Mouse (Mus musculus) hindbrain, embryonic 16.5 days (tissue): ENCODE measurements around the gene Dpyd. TPM values are rescaled to one million over a fixed set of nuclear protein-coding genes. Genes with fewer than 3 reads are reported as not detected.
A peak's percentile ranks its signal among the peaks of the same experiment; 100 is the strongest.

Experiments
- ATAC-seq: fragments of 200-750 bp; cut with Nextera tagmentation; 2 replicates; pipeline ENCODE4 v1.8.0; 2017; ENCODE audit warnings: moderate TSS enrichment, moderate library complexity
- H3K27ac ChIP-seq: fragments of 300-500 bp; sonication (generic); 2 replicates; pipeline ENCODE4 v1.5.1; 2014; ENCODE audit warnings: low read depth, mild to moderate bottlenecking, control low read depth, low read length, moderate library complexity
- H3K27me3 ChIP-seq: fragments of 300-500 bp; sonication (generic); replicated peaks from 2 replicates; pipeline ENCODE4 v1.6.1; 2014; ENCODE audit warnings: low read length; ENCODE audit not compliant: control insufficient read depth, insufficient read depth
- H3K36me3 ChIP-seq: fragments of 300-500 bp; sonication (generic); 2 replicates; pipeline ENCODE4 v1.6.1; 2014; ENCODE audit warnings: mild to moderate bottlenecking, low read length, moderate library complexity, mixed read lengths; ENCODE audit not compliant: control insufficient read depth, insufficient read depth
- H3K4me1 ChIP-seq: fragments of 300-500 bp; sonication (generic); 2 replicates; pipeline ENCODE4 v1.6.1; 2014; ENCODE audit warnings: low read depth, low read length; ENCODE audit not compliant: control insufficient read depth, insufficient read depth
- H3K4me2 ChIP-seq: fragments of 300-500 bp; sonication (generic); 2 replicates; pipeline ENCODE4 v1.6.1; 2014; ENCODE audit warnings: mild to moderate bottlenecking, low read length, control low read depth, moderate library complexity
- H3K4me3 ChIP-seq: fragments of 300-500 bp; sonication (generic); 2 replicates; pipeline ENCODE4 v1.5.1; 2014; ENCODE audit warnings: mild to moderate bottlenecking, low read length, control low read depth, moderate library complexity
- H3K9ac ChIP-seq: fragments of 300-500 bp; sonication (generic); 2 replicates; pipeline ENCODE4 v1.6.1; 2014; ENCODE audit warnings: low read depth, mild to moderate bottlenecking, control low read depth, low read length, moderate library complexity
- H3K9me3 ChIP-seq: fragments of 300-500 bp; sonication (generic); 2 replicates; pipeline ENCODE4 v1.6.1; 2014; ENCODE audit warnings: mild to moderate bottlenecking, low read length, moderate library complexity; ENCODE audit not compliant: control insufficient read depth
- WGBS: fragments of 180-500 bp; shearing (Covaris S2); extraction: QIAGEN DNeasy Blood & Tissue Kit; methylation state at CpG from one replicate; pipeline ENCODE4 v1.1.7; 2014; 5-methylcytosine and 5-hydroxymethylcytosine counted together
- polyA plus RNA-seq: library from polyadenylated mRNA; unstranded; fragments of >200 nt; fragmentation: Nextera tagmentation; extraction: Ambion mirVana; gene quantifications from 2 replicates; pipeline ENCODE4 v1.2.1, GENCODE M21; 2015

Gene Dpyd
- polyA plus RNA-seq, 1 experiment from 2014 or later = 3.7 TPM

DNA sequence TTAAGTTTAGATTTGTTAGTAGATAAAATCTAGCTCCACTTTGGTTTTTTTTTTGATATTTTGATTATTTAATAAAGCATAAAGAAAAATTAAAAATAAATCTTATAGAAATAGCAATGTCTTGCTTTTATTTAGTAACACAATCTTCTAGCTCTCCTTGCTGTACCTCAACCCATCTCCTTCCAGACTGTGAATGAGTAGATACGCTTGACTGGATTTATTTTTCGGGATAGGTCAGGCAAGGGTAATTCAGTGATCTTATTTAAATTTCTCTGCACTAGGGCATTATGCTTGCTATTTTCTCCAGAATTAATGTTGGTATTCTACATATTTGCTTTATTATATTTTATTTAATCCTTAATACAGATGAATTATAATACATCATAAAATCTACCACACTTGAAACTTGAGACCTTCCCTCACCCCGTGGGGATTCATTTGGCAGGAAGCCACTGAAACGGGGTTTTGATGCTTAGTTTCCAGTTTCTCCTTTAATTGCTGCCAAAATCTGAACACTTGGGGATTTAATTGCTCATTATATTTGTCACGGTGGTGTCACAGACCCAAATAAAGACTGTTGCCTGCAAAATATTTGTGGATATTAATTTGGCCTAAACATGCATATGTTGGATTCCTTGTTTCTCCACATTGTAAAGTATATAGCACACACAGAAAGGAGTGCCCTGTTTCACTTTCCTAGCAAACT, 102.2 kb downstream of the Dpyd start:
- Histone ChIP-seq H3K4me2 (0 out of 2 replicates have a peak overlapping the region, but pooled peaks have one; percentile 5), H3K27me3 (no peaks in the 10 kb centered on the region), H3K9me3 (no peaks in the 10 kb centered on the region), H3K36me3 (no peaks in the 10 kb centered on the region), H3K4me3 (no peak overlapping the region), H3K27ac (no peak overlapping the region), H3K4me1 (peaks cover 3% of the 10 kb centered on the region; the same call in 1 of the 2 replicates), H3K9ac (no peak overlapping the region)
- 33% methylated on average over 5 of the region's 5 CpGs for WGBS
- peak; percentile 34; the same call in 1 of the 2 replicates for ATAC-seq

DNA sequence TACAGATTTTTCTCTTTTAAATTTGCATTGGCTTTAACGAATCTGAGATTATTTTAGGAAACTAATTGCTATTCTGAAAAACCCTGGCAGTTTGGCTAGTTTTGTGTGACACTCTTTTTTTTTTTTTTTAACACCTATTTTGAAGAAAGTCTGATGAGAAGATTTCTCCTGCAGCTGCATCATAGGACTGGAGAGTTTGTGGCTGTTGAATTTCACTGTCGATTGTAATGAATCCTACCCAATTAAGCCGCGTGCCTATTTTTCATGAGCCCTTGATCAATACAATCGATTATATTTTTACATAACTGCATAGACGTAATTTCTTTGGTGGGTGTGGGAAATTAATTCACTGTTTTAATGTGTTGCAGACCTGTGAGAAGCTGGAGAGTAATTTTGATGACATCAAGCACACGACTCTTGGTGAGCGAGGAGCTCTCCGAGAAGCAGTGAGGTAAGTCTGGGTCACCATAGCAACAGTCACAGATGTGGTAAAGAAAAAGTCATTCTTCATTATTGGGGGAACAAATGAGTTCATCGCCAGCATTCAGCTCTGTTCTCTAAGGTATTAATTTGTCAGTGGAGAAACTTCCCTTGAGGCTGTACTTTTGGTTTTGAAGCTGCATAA, 112.3 kb downstream of the Dpyd start:
- Histone ChIP-seq H3K9ac (no peak overlapping the region), H3K4me3 (peak overlapping the region; percentile 22), H3K9me3 (no peaks in the 10 kb centered on the region), H3K4me1 (peaks cover 2% of the 10 kb centered on the region; the same call in 1 of the 2 replicates), H3K27me3 (no peaks in the 10 kb centered on the region), H3K36me3 (no peaks in the 10 kb centered on the region), H3K4me2 (peak overlapping the region; percentile 47), H3K27ac (no peak overlapping the region)
- WGBS = 29% methylated on average over 10 of the region's 10 CpGs
- ATAC-seq = peak; percentile 85

DNA sequence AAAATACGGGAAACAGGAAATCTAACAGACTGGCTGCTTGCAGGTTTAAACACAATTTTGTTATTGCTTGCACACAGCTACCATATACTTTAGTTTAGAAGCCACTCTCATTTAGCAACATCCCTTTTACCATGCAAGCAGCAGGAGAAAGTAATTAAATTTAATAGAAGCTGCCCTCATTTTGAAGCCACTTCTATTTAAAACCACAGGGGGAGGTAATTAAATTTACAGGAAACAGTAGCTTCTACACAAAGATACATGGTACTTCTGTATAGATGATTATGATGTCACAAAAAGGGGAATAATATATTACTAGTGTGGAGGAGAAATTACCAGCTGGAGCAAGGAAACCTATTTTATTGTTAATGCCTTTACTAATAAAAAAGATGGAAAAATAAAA, 113.5 kb downstream of the Dpyd start:
- WGBS = 37% methylated on average over 1 of the region's 1 CpGs
- no peak for ATAC-seq
- no peak overlapping the region for H3K4me3 ChIP-seq
- peaks cover 2% of the 10 kb centered on the region; the same call in 1 of the 2 replicates for H3K4me1 ChIP-seq
- no peak overlapping the region for H3K27ac ChIP-seq
- H3K9me3 ChIP-seq = no peaks in the 10 kb centered on the region
- H3K9ac ChIP-seq = no peak overlapping the region
- H3K27me3 ChIP-seq = no peaks in the 10 kb centered on the region
- H3K4me2 ChIP-seq = no peak overlapping the region
- no peaks in the 10 kb centered on the region for H3K36me3 ChIP-seq

GRCm38 (mm10) chr3:118676052-118676777, 114.3 kb downstream of the Dpyd start:
- Histone ChIP-seq H3K36me3 (no peaks in the 10 kb centered on the region), H3K9ac (no peak overlapping the region), H3K4me2 (no peak overlapping the region), H3K9me3 (no peaks in the 10 kb centered on the region), H3K4me3 (no peak overlapping the region), H3K4me1 (peaks cover 2% of the 10 kb centered on the region; the same call in 1 of the 2 replicates), H3K27me3 (no peaks in the 10 kb centered on the region), H3K27ac (no peak overlapping the region)
- WGBS = 39% methylated on average over 7 of the region's 7 CpGs
- no peak; the same call in 1 of the 2 replicates for ATAC-seq

DNA sequence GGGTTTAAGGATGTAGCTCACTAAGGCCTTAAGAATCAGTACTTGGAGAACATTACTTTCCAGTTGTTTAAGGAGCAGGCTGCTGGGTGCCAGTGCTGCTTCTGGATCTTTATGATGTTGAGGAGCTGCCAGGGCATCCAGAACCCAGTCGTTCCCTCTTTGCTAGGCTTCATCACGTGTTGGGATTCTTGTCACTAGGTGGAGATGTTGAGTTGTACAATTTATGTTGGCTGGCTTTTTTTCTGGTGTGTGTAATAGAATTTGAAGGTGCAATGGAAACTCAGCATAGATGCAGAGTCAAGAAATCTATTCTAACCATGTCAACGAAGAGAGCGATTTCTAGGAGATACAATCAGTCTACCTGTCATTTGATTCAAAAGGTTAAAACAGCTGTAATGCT, 118.9 kb downstream of the Dpyd start:
- no peak overlapping the region for H3K27ac ChIP-seq
- no peaks in the 10 kb centered on the region for H3K9me3 ChIP-seq
- no peak overlapping the region for H3K4me2 ChIP-seq
- H3K9ac ChIP-seq = no peak overlapping the region
- no peaks in the 10 kb centered on the region for H3K4me1 ChIP-seq
- no peaks in the 10 kb centered on the region for H3K36me3 ChIP-seq
- no peak overlapping the region for H3K4me3 ChIP-seq
- WGBS = 47% methylated on average over 4 of the region's 4 CpGs
- H3K27me3 ChIP-seq = no peaks in the 10 kb centered on the region
- no peak for ATAC-seq

DNA sequence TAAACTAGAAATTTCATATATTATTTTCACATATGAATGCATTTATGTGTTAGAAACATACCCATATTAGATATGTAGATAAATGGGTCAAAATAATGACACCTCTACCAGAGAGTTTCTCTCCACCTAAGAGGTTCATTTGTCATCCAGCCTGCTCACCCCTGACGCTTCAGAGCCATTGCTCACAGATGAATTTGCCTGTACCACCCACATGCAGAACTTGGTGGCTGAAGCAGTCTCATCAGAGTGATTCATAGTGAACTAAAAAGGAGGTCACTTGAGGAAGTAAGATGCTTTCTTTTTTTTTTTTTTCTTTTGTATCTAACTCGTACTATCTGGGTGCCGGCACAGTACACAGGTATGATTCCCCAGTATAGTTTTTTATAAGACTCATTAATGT, 188.3 kb downstream of the Dpyd start:
- Histone ChIP-seq H3K36me3 (no peaks in the 10 kb centered on the region), H3K9ac (no peak overlapping the region), H3K4me2 (no peak overlapping the region), H3K4me3 (no peak overlapping the region), H3K27me3 (no peaks in the 10 kb centered on the region), H3K9me3 (no peaks in the 10 kb centered on the region), H3K27ac (no peak overlapping the region), H3K4me1 (no peaks in the 10 kb centered on the region)
- 68% methylated on average over 3 of the region's 3 CpGs for WGBS
- no peak for ATAC-seq

GRCm38 (mm10) chr3:118753623-118754022, 191.7 kb downstream of the Dpyd start:
- H3K36me3 ChIP-seq = no peaks in the 10 kb centered on the region
- WGBS = 83% methylated on average over 2 of the region's 2 CpGs
- H3K27me3 ChIP-seq = no peaks in the 10 kb centered on the region
- H3K9me3 ChIP-seq = no peaks in the 10 kb centered on the region
- H3K4me1 ChIP-seq = no peaks in the 10 kb centered on the region
- no peak overlapping the region for H3K9ac ChIP-seq
- H3K4me2 ChIP-seq = no peak overlapping the region
- no peak overlapping the region for H3K4me3 ChIP-seq
- ATAC-seq = no peak
- no peak overlapping the region for H3K27ac ChIP-seq

- no peaks in the 10 kb centered on the region for H3K27me3 ChIP-seq
- no peaks in the 10 kb centered on the region for H3K9me3 ChIP-seq
- H3K4me3 ChIP-seq = no peak overlapping the region
- H3K4me2 ChIP-seq = no peak overlapping the region
- 53% methylated on average over 1 of the region's 1 CpGs for WGBS
- no peak overlapping the region for H3K27ac ChIP-seq
- H3K36me3 ChIP-seq = no peaks in the 10 kb centered on the region
- no peak overlapping the region for H3K9ac ChIP-seq
- peak; percentile 65; the same call in 1 of the 2 replicates for ATAC-seq
- no peaks in the 10 kb centered on the region for H3K4me1 ChIP-seq
Measured at GRCm38 (mm10) chr3:118756099-118756498, 194.2 kb downstream of the Dpyd start.

DNA sequence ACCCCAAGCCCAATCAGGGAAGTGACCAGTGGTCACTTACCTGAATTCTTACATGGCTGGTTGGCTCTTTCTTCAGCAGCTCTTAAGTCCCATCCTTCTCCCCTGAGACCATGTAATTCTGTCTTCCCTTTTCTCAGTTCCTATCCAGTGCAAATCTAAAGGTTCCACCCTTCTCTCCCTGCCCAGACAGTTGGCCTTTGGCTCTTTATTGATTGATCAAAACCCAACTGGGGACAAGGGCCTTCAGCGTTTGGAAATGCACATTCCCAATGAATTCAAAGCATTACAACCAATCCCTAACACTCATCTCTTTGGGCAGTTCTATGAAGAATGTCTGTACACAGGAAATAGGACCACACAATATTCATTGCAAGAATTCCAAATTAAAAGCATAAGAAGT, 251.0 kb downstream of the Dpyd start:
- Histone ChIP-seq H3K27ac (no peak overlapping the region), H3K9ac (no peak overlapping the region), H3K4me2 (no peak overlapping the region), H3K9me3 (no peaks in the 10 kb centered on the region), H3K36me3 (no peaks in the 10 kb centered on the region), H3K27me3 (no peaks in the 10 kb centered on the region), H3K4me3 (no peak overlapping the region), H3K4me1 (no peaks in the 10 kb centered on the region)
- ATAC-seq = no peak
- WGBS = 72% methylated on average over 1 of the region's 1 CpGs
